In genomic region chr14:9071176-9071575, GRCm38 (mm10) we compare ENCODE assay signal across 28 mouse cellular contexts.
DNase-seq lines count a peak whose midpoint lies in the region; ATAC-seq lines count a peak whose summit lies in the region.
"Had no signal": no experiment of that assay in that cellular context is flagged by ENCODE, and none has a peak within 500 bp of the region (broad histone marks: within the 10 kb centered on the region; RNA-seq: fewer than 3 reads in every experiment).

No protein-coding gene starts in this region.

- no peak overlapping the region for H3K4me2 ChIP-seq in kidney, embryonic 16.5 days (replicated peaks; ENCODE audit: low read depth, low read length)
- H3K4me2 ChIP-seq: kidney, embryonic 15.5 days; midbrain, embryonic 13.5 days; neural tube, embryonic 13.5 days had no signal

- H3K27ac ChIP-seq in kidney, embryonic 16.5 days (ENCODE audit: low read length), result no peak overlapping the region
- H3K27ac ChIP-seq: kidney, embryonic 15.5 days; left cerebral cortex, adult 2 months; liver, embryonic 14.5 days; midbrain, embryonic 13.5 days; neural tube, embryonic 13.5 days had no signal

- DNase-seq in right cerebral cortex, adult 18-20 months, result peak; percentile 67
- no peak for DNase-seq in right cerebral cortex, postnatal 4 days
- peak; percentile 24 to 34 for DNase-seq in left cerebral cortex, adult 18-20 months (ENCODE audit: low spot score in 2 of 2)
- DNase-seq in right cerebral cortex, postnatal 10 days (ENCODE audit: low spot score in 2 of 2), result peak; percentile 31 to 38
- no peak for DNase-seq in heart, adult 18-20 months
- no peak for DNase-seq in heart, postnatal 10 days
- DNase-seq: adrenal gland, adult 2 months; adrenal gland, postnatal 36 days; cerebellum, adult 8-10 months; cerebellum, postnatal 25 days; gastrocnemius, postnatal 10 days; kidney, adult 18-20 months; kidney, postnatal 4 days; layer of hippocampus, adult 9-11 months; liver; lung, adult 2 months; lung, postnatal 10 days; thymus, adult 18-20 months; thymus, postnatal 36 days had no signal

- intact Hi-C loops in heart, postnatal 10 days (cut with DNase I), result no loop called here

- ATAC-seq in kidney, embryonic 16.5 days (ENCODE audit: low FRiP score, low TSS enrichment), result no peak
- ATAC-seq: CD4-positive, CD25-positive, alpha-beta regulatory T cell, adult 4 months; forebrain, embryonic 14.5 days; hindbrain, embryonic 16.5 days; midbrain, embryonic 13.5 days had no signal

- no peaks in the 10 kb centered on the region for H3K27me3 ChIP-seq in kidney, embryonic 16.5 days (ENCODE audit: insufficient read depth, low read length)
- H3K27me3 ChIP-seq: kidney, embryonic 15.5 days; midbrain, embryonic 13.5 days; neural tube, embryonic 13.5 days had no signal

- no peak overlapping the region for H3K9ac ChIP-seq in kidney, embryonic 16.5 days (replicated peaks; ENCODE audit: low read length)
- H3K9ac ChIP-seq: kidney, embryonic 15.5 days; liver, embryonic 14.5 days; midbrain, embryonic 13.5 days; neural tube, embryonic 13.5 days had no signal

- H3K36me3 ChIP-seq in kidney, embryonic 16.5 days (ENCODE audit: insufficient read depth, low read length), result no peaks in the 10 kb centered on the region
- H3K36me3 ChIP-seq: kidney, embryonic 15.5 days; midbrain, embryonic 13.5 days; neural tube, embryonic 13.5 days had no signal

- no peak overlapping the region for H3K4me3 ChIP-seq in kidney, embryonic 16.5 days (ENCODE audit: low read length)
- H3K4me3 ChIP-seq: kidney, embryonic 15.5 days; left cerebral cortex, adult 2 months; midbrain, embryonic 13.5 days; neural tube, embryonic 13.5 days had no signal

- H3K9me3 ChIP-seq in kidney, embryonic 16.5 days (ENCODE audit: low read length), result no peaks in the 10 kb centered on the region
- H3K9me3 ChIP-seq: kidney, embryonic 15.5 days; midbrain, embryonic 13.5 days; neural tube, embryonic 13.5 days had no signal

- no peaks in the 10 kb centered on the region for H3K4me1 ChIP-seq in kidney, embryonic 16.5 days (ENCODE audit: insufficient read depth, low read length)
- H3K4me1 ChIP-seq: kidney, embryonic 15.5 days; midbrain, embryonic 13.5 days; neural tube, embryonic 13.5 days had no signal

- 73% methylated on average over 3 of the region's 3 CpGs for WGBS in kidney, embryonic 16.5 days

Comparison
In these comparisons a context has a peak if more than half of its experiments do, and no peak if none do; other contexts are left out.
1. DNase-seq: peak in right cerebral cortex, adult 18-20 months (single experiment), left cerebral cortex, adult 18-20 months (2 of 2) and right cerebral cortex, postnatal 10 days (2 of 2); none in right cerebral cortex, postnatal 4 days (single experiment), heart, adult 18-20 months (0 of 2) and heart, postnatal 10 days (0 of 2).